23 mouse cellular contexts compared by ENCODE assay signal in genomic region chr8:101435691-101436090, GRCm38 (mm10).
DNase-seq lines count a peak whose midpoint lies in the region; TF ChIP-seq lines count a peak whose summit lies in the region.
"Had no signal": no experiment of that assay in that cellular context is flagged by ENCODE, and none has a peak within 500 bp of the region (broad histone marks: within the 10 kb centered on the region; RNA-seq: fewer than 3 reads in every experiment).

No protein-coding gene starts in this region.

- TF ChIP-seq POLR2A in brain, embryonic 14.5 days (IDR thresholded peaks at IDR 0.05; ENCODE audit: borderline replicate concordance, extremely low read depth, insufficient read depth, insufficient read length, poor library complexity, severe bottlenecking) = no peak

- H3K4me1 ChIP-seq in heart, embryonic 10.5 days = no peaks in the 10 kb centered on the region
- H3K4me1 ChIP-seq: limb, embryonic 10.5 days; limb, embryonic 15.5 days; liver, embryonic 13.5 days; megakaryocyte, embryonic 14.5 days; stomach, embryonic 15.5 days had no signal

- no peaks in the 10 kb centered on the region for H3K36me3 ChIP-seq in heart, embryonic 10.5 days
- H3K36me3 ChIP-seq: limb, embryonic 10.5 days; limb, embryonic 15.5 days; liver, embryonic 13.5 days; stomach, embryonic 15.5 days had no signal

- H3K4me3 ChIP-seq in heart, embryonic 10.5 days = no peak overlapping the region
- no peak overlapping the region for H3K4me3 ChIP-seq in layer of hippocampus, adult 2 months
- H3K4me3 ChIP-seq: limb, embryonic 10.5 days; limb, embryonic 15.5 days; liver, embryonic 13.5 days; megakaryocyte, embryonic 14.5 days; stomach, embryonic 15.5 days had no signal

- no peaks in the 10 kb centered on the region for H3K27me3 ChIP-seq in heart, embryonic 10.5 days (ENCODE audit: insufficient read depth, poor library complexity, severe bottlenecking)
- H3K27me3 ChIP-seq: limb, embryonic 15.5 days; liver, embryonic 13.5 days; megakaryocyte, embryonic 14.5 days; stomach, embryonic 15.5 days had no signal

- H3K27ac ChIP-seq in heart, embryonic 10.5 days = no peak overlapping the region
- no peak overlapping the region for H3K27ac ChIP-seq in layer of hippocampus, adult 2 months
- H3K27ac ChIP-seq: hindbrain, embryonic 14.5 days; limb, embryonic 10.5 days; limb, embryonic 15.5 days; liver, embryonic 13.5 days; stomach, embryonic 15.5 days had no signal

- 50% methylated on average over 4 of the region's 4 CpGs for WGBS in heart, embryonic 10.5 days

- intact Hi-C loops in heart, postnatal 14 days (cut with DNase I) = no loop called here

- no peaks in the 10 kb centered on the region for H3K9me3 ChIP-seq in heart, embryonic 10.5 days
- H3K9me3 ChIP-seq: limb, embryonic 10.5 days; limb, embryonic 15.5 days; liver, embryonic 13.5 days; stomach, embryonic 15.5 days had no signal

- TF ChIP-seq CTCF in brain, embryonic 14.5 days (IDR thresholded peaks at IDR 0.05; ENCODE audit: borderline replicate concordance, extremely low read depth, insufficient read depth, insufficient read length) = no peak
- no peak for TF ChIP-seq CTCF in layer of hippocampus, adult 2 months (conservative IDR thresholded peaks at IDR 0.05)

- DNase-seq in cerebellum, adult 9-11 months = peak; percentile 5
- no peak for DNase-seq in cerebellum, adult 9-10 months
- peak; percentile 63 for DNase-seq in heart, embryonic 10.5 days (ENCODE audit: low spot score)
- DNase-seq in heart, postnatal 14 days = no peak
- peak; percentile 40 for DNase-seq in brain, embryonic 14.5 days (ENCODE audit: low read depth)
- peak; percentile 64 to 70 for DNase-seq in cerebellum, postnatal 14 days
- DNase-seq in layer of hippocampus, adult 2 months (ENCODE audit: low spot score in 2 of 2) = no peak
- DNase-seq: adrenal gland, postnatal 14 days; gastrocnemius, postnatal 25 days; heart, adult 11 months; heart, postnatal 4 days; kidney, adult 11 months; kidney, postnatal 25 days; liver, embryonic 13.5 days; lung, adult 18-20 months; lung, postnatal 4 days; midbrain, embryonic 14.5 days; right cerebral cortex, postnatal 25 days had no signal

Comparison
In these comparisons a context has a peak if more than half of its experiments do, and no peak if none do; other contexts are left out.
1. DNase-seq: peak in cerebellum, adult 9-11 months (single experiment), heart, embryonic 10.5 days (single experiment), brain, embryonic 14.5 days (single experiment) and cerebellum, postnatal 14 days (2 of 2); none in cerebellum, adult 9-10 months (single experiment), heart, postnatal 14 days (0 of 2) and layer of hippocampus, adult 2 months (0 of 2).